Mouse (Mus musculus): ENCODE measurements at regions not wholly inside any gene's neighbourhood (a gene's known extent, or its start where the extent isn't known, plus 50 kb on each side); places are given as distances from the start of the nearest gene placed in this dataset.

GRCm38 (mm10) chr5:37898041-37898615, 73.7 kb upstream of the Msx1 start:
- no peak for DNase-seq (ENCODE audit: extremely low spot score in 1 of 2, low spot score in 1 of 2)

GRCm38 (mm10) chr5:37897501-37897900, 73.1 kb upstream of the Msx1 start:
- no peak for DNase-seq (ENCODE audit: extremely low spot score in 1 of 2, low spot score in 1 of 2)

GRCm38 (mm10) chr5:37895441-37896336, 71.3 kb upstream of the Msx1 start:
- peak in 1 of 2 experiments; percentile 13 for DNase-seq (ENCODE audit: extremely low spot score in 1 of 2, low spot score in 1 of 2)

- no peak for DNase-seq (ENCODE audit: extremely low spot score in 1 of 2, low spot score in 1 of 2)
Observed at GRCm38 (mm10) chr5:37893639-37894550, 69.5 kb upstream of the Msx1 start.

GRCm38 (mm10) chr5:37890641-37891040, 66.3 kb upstream of the Msx1 start:
- DNase-seq (ENCODE audit: extremely low spot score in 1 of 2, low spot score in 1 of 2), result no peak

GRCm38 (mm10) chr5:37879668-37880380, 55.4 kb upstream of the Msx1 start:
- no peak for DNase-seq (ENCODE audit: extremely low spot score in 1 of 2, low spot score in 1 of 2)

GRCm38 (mm10) chr5:37876240-37876639, 51.9 kb upstream of the Msx1 start:
- no peak for DNase-seq (ENCODE audit: extremely low spot score in 1 of 2, low spot score in 1 of 2)

GRCm38 (mm10) chr5:37875452-37875851, 51.1 kb upstream of the Msx1 start:
- no peak for DNase-seq (ENCODE audit: extremely low spot score in 1 of 2, low spot score in 1 of 2)

GRCm38 (mm10) chr5:37874784-37875281, 50.5 kb upstream of the Msx1 start:
- no peak for DNase-seq (ENCODE audit: extremely low spot score in 1 of 2, low spot score in 1 of 2)

Measured in frontal cortex, adult 2 months (tissue).